Mouse (Mus musculus) midbrain, embryonic 15.5 days (tissue): ENCODE results near the gene Dntt. TPM values are rescaled to one million over a fixed set of nuclear protein-coding genes. Genes with fewer than 3 reads are reported as not detected.

ENCODE experiments used
- ATAC-seq: fragments of 200-750 bp; cut with Nextera tagmentation; replicated peaks from 2 replicates; pipeline ENCODE4 v1.8.0; 2017; ENCODE audit warnings: moderate TSS enrichment
- H3K27ac ChIP-seq: fragments of 300-500 bp; sonication (generic); 2 replicates; pipeline ENCODE4 v1.5.1; 2015; ENCODE audit warnings: mild to moderate bottlenecking, inconsistent platforms
- H3K27me3 ChIP-seq: fragments of 300-500 bp; sonication (generic); replicated peaks from 2 replicates; pipeline ENCODE4 v1.6.1; 2015; ENCODE audit warnings: inconsistent platforms
- H3K36me3 ChIP-seq: fragments of 300-500 bp; sonication (generic); replicated peaks from 2 replicates; pipeline ENCODE4 v1.6.1; 2015; ENCODE audit warnings: inconsistent platforms
- H3K4me1 ChIP-seq: fragments of 300-500 bp; sonication (generic); 2 replicates; pipeline ENCODE4 v1.6.1; 2015; ENCODE audit warnings: inconsistent platforms
- H3K4me2 ChIP-seq: fragments of 300-500 bp; sonication (generic); 2 replicates; pipeline ENCODE4 v1.6.1; 2015; ENCODE audit warnings: inconsistent platforms, mild to moderate bottlenecking, moderate library complexity
- H3K4me3 ChIP-seq: fragments of 300-500 bp; sonication (generic); 2 replicates; pipeline ENCODE4 v1.5.1; 2015; ENCODE audit warnings: mild to moderate bottlenecking, inconsistent platforms
- H3K9ac ChIP-seq: fragments of 300-500 bp; sonication (generic); 2 replicates; pipeline ENCODE4 v1.6.1; 2015; ENCODE audit warnings: mild to moderate bottlenecking, inconsistent platforms
- H3K9me3 ChIP-seq: fragments of 300-500 bp; sonication (generic); 2 replicates; pipeline ENCODE4 v1.6.1; 2016; ENCODE audit warnings: inconsistent platforms
- WGBS: fragments of 180-500 bp; shearing (Covaris S2); methylation state at CpG from one replicate; pipeline ENCODE4 v1.1.7; 2015; ENCODE audit warnings: mixed read lengths; 5-methylcytosine and 5-hydroxymethylcytosine counted together
- polyA plus RNA-seq: library from polyadenylated mRNA; unstranded; fragments of >200 nt; fragmentation: Nextera tagmentation; extraction: Ambion mirVana; gene quantifications from 2 replicates; pipeline ENCODE4 v1.2.1, GENCODE M21; 2015

Gene Dntt
- polyA plus RNA-seq = 0.33 and 0.41 TPM in 2 replicates

DNA sequence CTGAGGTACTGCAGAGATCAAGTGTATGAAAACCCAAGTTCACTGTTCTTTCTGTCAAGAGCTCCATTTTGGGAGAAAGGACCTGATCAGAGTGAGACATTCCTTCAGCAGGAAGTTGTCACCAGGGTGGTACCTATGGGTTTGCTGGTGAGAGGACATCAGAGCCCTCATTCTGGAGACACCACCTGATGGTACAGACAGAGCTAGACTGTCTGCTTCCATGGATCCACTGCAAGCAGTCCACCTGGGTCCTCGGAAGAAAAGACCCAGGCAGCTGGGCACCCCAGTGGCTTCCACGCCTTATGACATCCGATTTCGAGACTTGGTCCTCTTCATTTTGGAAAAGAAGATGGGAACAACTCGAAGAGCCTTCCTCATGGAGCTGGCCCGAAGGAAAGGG lies at the start of gene Dntt:
TSS of gene Dntt (plus strand) at position 57 of the 400 bp plus-strand sequence.
- H3K9me3 ChIP-seq = no peaks in the 10 kb centered on the region
- H3K27me3 ChIP-seq = no peaks in the 10 kb centered on the region
- no peaks in the 10 kb centered on the region for H3K36me3 ChIP-seq
- H3K4me2 ChIP-seq = no peak within 1 kb of the TSS
- H3K4me3 ChIP-seq = no peak within 1 kb of the TSS
- no peak within 1 kb of the TSS for H3K9ac ChIP-seq
- H3K27ac ChIP-seq = no peak within 1 kb of the TSS
- no peak for ATAC-seq
- H3K4me1 ChIP-seq = no peaks in the 10 kb centered on the region
- 86% methylated on average over 6 of the region's 6 CpGs for WGBS

GRCm38 (mm10) chr19:40980671-40981070 lies 48.4 kb upstream of the Dntt start:
- Histone ChIP-seq H3K9me3 (no peaks in the 10 kb centered on the region), H3K27me3 (no peaks in the 10 kb centered on the region), H3K36me3 (no peaks in the 10 kb centered on the region), H3K4me1 (0 out of 2 replicates have a peak, but pooled peaks cover 3% of the 10 kb centered on the region), H3K4me2 (no peak overlapping the region), H3K4me3 (no peak overlapping the region), H3K27ac (no peak overlapping the region), H3K9ac (no peak overlapping the region)
- 87% methylated on average over 5 of the region's 5 CpGs for WGBS
- no peak for ATAC-seq

DNA sequence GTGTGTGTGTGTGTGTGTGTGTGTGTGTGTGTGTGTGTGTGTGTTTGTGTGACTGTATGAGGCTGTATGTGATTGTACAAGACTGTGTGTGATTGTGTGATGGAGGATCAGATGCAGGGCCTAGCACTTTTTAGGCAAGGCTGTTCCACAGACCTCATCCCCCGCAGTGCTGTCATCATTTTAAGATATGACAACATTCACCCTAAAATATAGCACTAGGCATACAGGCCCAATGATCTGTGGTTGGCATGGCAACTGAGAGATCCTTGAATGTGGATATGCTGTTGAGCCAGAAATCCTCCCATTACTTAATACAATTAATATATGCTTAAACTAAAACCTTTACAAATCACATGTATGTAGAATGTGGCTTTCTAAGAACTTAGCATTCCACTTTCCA lies 44.5 kb upstream of the Dntt start:
- no peak for ATAC-seq

GRCm38 (mm10) chr19:40988856-40989255 lies 40.2 kb upstream of the Dntt start:
- H3K27me3 ChIP-seq = no peaks in the 10 kb centered on the region
- H3K36me3 ChIP-seq = no peaks in the 10 kb centered on the region
- H3K4me1 ChIP-seq = no peaks in the 10 kb centered on the region
- no peaks in the 10 kb centered on the region for H3K9me3 ChIP-seq
- no peak overlapping the region for H3K4me3 ChIP-seq
- ATAC-seq = no peak
- no peak overlapping the region for H3K27ac ChIP-seq
- H3K9ac ChIP-seq = no peak overlapping the region
- WGBS = 81% methylated on average over 5 of the region's 5 CpGs
- no peak overlapping the region for H3K4me2 ChIP-seq

More for the DNA sequence above, 44.5 kb upstream of the Dntt start:
- Histone ChIP-seq H3K9me3 (no peaks in the 10 kb centered on the region), H3K27me3 (no peaks in the 10 kb centered on the region), H3K36me3 (no peaks in the 10 kb centered on the region), H3K9ac (no peak overlapping the region), H3K4me1 (no peaks in the 10 kb centered on the region), H3K4me2 (no peak overlapping the region), H3K27ac (no peak overlapping the region), H3K4me3 (no peak overlapping the region)
- WGBS = 96% methylated on average over 1 of the region's 1 CpGs

DNA sequence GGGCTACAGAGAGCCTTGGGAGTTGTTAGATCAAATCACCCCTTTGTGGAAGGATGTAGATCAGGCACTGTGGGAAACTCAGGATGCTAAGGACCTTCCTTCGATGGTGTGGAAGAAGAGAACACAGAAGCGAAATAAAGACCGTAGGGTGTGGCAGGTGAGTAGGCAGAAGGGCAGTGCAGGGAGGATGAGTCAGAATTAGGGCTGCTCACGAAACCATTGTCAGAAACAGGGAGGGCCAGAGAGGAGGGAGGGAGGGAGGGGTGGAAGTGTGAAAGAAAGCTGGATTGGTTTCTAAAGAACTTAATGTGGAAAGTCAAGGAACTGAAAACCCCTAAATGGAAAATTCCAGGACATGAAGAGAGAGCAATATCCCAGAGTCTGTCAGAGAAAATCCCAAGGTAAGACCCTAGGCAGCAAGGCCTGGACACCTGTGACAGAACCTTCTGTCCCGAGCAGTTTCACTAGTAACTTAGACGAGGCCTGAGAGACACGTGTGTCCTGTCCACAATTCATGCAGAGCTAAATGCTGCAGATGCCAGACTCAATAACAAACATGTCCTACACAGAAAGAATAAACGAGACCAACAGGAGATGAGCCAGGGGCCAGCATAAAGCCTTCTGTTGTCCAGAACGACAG lies 39.0 kb upstream of the Dntt start:
- Histone ChIP-seq H3K9me3 (no peaks in the 10 kb centered on the region), H3K27ac (no peak overlapping the region), H3K27me3 (no peaks in the 10 kb centered on the region), H3K36me3 (no peaks in the 10 kb centered on the region), H3K9ac (no peak overlapping the region), H3K4me3 (no peak overlapping the region), H3K4me1 (no peaks in the 10 kb centered on the region), H3K4me2 (no peak overlapping the region)
- WGBS = 81% methylated on average over 9 of the region's 9 CpGs
- no peak for ATAC-seq

- Histone ChIP-seq H3K36me3 (no peaks in the 10 kb centered on the region), H3K9me3 (no peaks in the 10 kb centered on the region), H3K4me1 (no peaks in the 10 kb centered on the region), H3K27ac (no peak overlapping the region), H3K27me3 (no peaks in the 10 kb centered on the region), H3K9ac (no peak overlapping the region), H3K4me2 (no peak overlapping the region), H3K4me3 (no peak overlapping the region)
- WGBS = 93% methylated on average over 17 of the region's 17 CpGs
- ATAC-seq = no peak
Measured at GRCm38 (mm10) chr19:40990781-40991343, 38.2 kb upstream of the Dntt start.

DNA sequence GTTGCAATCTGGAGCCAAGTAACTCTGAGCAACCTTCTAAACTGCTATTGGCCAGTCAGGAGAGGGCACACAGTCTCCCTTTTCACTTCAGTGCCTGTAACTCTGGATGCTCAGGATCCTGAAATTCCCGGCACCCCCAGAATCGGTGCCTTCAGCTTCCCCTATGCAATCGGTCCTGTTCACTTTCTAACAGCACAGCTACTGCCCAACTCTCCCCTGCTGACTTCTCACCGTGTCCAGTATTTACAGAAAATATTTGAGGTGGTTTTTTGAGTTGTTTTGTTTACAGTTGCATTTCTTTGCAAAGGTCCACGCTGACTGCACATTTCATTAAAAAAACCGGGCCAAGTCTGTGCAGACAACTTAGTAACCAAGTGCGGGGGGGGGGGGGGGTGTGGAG lies 37.4 kb upstream of the Dntt start:
- no peaks in the 10 kb centered on the region for H3K27me3 ChIP-seq
- no peak for ATAC-seq
- no peak overlapping the region for H3K4me3 ChIP-seq
- no peak overlapping the region for H3K4me2 ChIP-seq
- H3K9me3 ChIP-seq = no peaks in the 10 kb centered on the region
- H3K4me1 ChIP-seq = no peaks in the 10 kb centered on the region
- no peak overlapping the region for H3K9ac ChIP-seq
- WGBS = 81% methylated on average over 6 of the region's 7 CpGs
- no peaks in the 10 kb centered on the region for H3K36me3 ChIP-seq
- no peak overlapping the region for H3K27ac ChIP-seq

DNA sequence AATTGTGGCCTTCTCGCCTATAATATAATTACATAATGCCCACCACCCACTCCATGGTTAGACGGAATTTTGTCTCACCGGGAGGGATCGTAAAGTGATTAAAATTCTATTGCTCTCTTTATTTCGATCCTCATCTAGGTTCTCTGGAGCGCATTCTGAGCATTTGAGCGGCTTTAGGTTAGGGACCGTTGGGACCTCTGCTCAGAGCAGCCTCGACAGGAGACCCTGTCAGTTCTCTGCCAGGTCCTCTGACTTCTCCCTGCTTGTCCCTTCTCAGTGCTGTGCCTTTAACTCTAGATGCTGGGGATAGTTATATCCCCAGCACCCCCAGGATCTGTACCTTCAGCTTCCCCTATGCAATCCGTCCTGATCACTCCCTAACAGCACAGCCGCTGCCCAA lies 37.0 kb upstream of the Dntt start:
- H3K36me3 ChIP-seq = no peaks in the 10 kb centered on the region
- no peak overlapping the region for H3K27ac ChIP-seq
- no peaks in the 10 kb centered on the region for H3K4me1 ChIP-seq
- ATAC-seq = no peak
- no peak overlapping the region for H3K4me2 ChIP-seq
- no peaks in the 10 kb centered on the region for H3K27me3 ChIP-seq
- no peaks in the 10 kb centered on the region for H3K9me3 ChIP-seq
- no peak overlapping the region for H3K9ac ChIP-seq
- no peak overlapping the region for H3K4me3 ChIP-seq
- WGBS = 71% methylated on average over 11 of the region's 11 CpGs

DNA sequence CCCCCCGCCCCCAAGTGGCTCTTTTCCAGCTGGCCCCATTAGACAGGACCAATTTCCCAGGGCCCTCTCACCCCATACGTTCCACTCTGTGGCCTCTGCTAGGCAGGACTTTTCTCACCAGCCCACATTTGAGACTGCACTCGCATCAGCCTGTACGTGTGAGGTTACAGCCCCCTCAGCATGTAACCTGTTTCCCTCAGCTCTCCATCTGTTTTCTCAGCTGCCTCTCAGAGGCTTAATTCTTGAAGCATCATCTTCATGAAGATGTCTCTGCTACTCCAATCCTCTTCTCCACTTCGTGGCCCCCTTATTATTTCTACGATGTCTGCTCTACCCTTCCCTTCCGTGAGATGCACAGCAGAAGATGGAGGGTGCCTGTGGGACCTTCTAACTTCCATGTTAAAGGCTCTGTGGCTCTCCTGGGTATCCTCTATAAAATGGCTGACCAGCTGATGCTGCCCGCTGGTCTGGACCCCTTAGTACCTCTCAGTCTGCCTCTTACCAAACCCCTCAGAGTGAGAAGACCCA lies 36.5 kb upstream of the Dntt start:
- Histone ChIP-seq H3K36me3 (no peaks in the 10 kb centered on the region), H3K4me1 (no peaks in the 10 kb centered on the region), H3K4me2 (no peak overlapping the region), H3K27me3 (no peaks in the 10 kb centered on the region), H3K4me3 (no peak overlapping the region), H3K9ac (no peak overlapping the region), H3K27ac (no peak overlapping the region), H3K9me3 (no peaks in the 10 kb centered on the region)
- 75% methylated on average over 8 of the region's 8 CpGs for WGBS
- no peak for ATAC-seq

DNA sequence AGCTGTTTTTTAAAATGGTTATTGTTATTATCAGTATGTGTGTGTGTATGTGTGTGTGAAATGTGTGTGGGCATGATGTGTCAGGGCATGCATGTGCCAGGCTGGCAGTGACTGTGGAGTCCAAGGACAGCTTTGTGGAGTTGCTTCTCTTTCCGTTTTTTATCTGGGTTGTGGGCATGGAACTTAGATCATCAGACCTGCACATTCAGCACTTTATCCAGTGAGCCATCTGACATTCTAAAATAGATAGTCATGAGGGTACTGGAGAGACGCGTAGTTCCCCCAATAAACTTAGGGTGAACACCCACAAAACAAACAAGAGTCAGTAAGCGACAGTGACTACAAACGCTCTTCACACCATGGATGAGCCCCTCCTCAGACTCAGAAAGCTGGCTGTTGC lies 35.7 kb upstream of the Dntt start:
- no peaks in the 10 kb centered on the region for H3K4me1 ChIP-seq
- no peaks in the 10 kb centered on the region for H3K36me3 ChIP-seq
- H3K27ac ChIP-seq = no peak overlapping the region
- H3K9me3 ChIP-seq = no peaks in the 10 kb centered on the region
- H3K4me2 ChIP-seq = no peak overlapping the region
- WGBS = 96% methylated on average over 5 of the region's 5 CpGs
- H3K27me3 ChIP-seq = no peaks in the 10 kb centered on the region
- ATAC-seq = no peak
- no peak overlapping the region for H3K4me3 ChIP-seq
- H3K9ac ChIP-seq = no peak overlapping the region

DNA sequence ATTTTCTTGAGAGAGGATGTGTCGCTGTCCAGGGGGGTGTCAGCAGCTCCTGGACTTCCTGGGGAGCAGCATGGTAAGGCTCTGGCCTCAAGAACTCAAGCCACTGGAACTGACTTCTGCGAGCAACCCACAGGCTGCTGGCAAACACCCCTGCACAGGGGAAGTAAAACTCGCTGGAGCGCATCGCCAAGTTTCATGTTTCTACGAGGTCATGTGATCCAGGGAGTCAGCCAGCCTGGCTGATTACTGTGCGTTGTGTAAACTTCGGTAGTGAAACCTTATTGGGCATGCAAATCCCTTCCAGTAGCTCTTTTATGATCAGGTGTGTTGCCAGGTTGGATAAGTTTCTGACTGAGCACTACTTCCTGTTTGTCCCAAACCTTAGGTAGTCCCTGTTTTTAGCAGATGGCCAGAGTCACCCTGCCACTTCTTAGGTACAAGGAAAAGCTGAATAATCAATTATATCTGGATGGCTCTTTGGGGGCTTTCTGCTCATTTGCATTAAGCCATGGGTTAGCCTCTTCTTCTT lies 35.0 kb upstream of the Dntt start, which contains the start of gene Blnk:
TSS of gene Blnk (minus strand) at position 479 of the 529 bp plus-strand sequence.
- 58% methylated on average over 8 of the region's 8 CpGs for WGBS
- H3K4me3 ChIP-seq = no peak within 1 kb of the TSS
- H3K9me3 ChIP-seq = no peaks in the 10 kb centered on the region
- H3K27me3 ChIP-seq = no peaks in the 10 kb centered on the region
- no peak for ATAC-seq
- no peak within 1 kb of the TSS for H3K9ac ChIP-seq
- no peak within 1 kb of the TSS for H3K27ac ChIP-seq
- no peaks in the 10 kb centered on the region for H3K4me1 ChIP-seq
- H3K4me2 ChIP-seq = no peak within 1 kb of the TSS
- no peaks in the 10 kb centered on the region for H3K36me3 ChIP-seq

GRCm38 (mm10) chr19:40994911-40995310 lies 34.2 kb upstream of the Dntt start:
- H3K4me3 ChIP-seq = no peak overlapping the region
- no peaks in the 10 kb centered on the region for H3K9me3 ChIP-seq
- 74% methylated on average over 7 of the region's 7 CpGs for WGBS
- H3K36me3 ChIP-seq = no peaks in the 10 kb centered on the region
- no peak for ATAC-seq
- H3K27me3 ChIP-seq = no peaks in the 10 kb centered on the region
- H3K9ac ChIP-seq = no peak overlapping the region
- no peak overlapping the region for H3K4me2 ChIP-seq
- no peak overlapping the region for H3K27ac ChIP-seq
- no peaks in the 10 kb centered on the region for H3K4me1 ChIP-seq
